In the genomic region with DNA sequence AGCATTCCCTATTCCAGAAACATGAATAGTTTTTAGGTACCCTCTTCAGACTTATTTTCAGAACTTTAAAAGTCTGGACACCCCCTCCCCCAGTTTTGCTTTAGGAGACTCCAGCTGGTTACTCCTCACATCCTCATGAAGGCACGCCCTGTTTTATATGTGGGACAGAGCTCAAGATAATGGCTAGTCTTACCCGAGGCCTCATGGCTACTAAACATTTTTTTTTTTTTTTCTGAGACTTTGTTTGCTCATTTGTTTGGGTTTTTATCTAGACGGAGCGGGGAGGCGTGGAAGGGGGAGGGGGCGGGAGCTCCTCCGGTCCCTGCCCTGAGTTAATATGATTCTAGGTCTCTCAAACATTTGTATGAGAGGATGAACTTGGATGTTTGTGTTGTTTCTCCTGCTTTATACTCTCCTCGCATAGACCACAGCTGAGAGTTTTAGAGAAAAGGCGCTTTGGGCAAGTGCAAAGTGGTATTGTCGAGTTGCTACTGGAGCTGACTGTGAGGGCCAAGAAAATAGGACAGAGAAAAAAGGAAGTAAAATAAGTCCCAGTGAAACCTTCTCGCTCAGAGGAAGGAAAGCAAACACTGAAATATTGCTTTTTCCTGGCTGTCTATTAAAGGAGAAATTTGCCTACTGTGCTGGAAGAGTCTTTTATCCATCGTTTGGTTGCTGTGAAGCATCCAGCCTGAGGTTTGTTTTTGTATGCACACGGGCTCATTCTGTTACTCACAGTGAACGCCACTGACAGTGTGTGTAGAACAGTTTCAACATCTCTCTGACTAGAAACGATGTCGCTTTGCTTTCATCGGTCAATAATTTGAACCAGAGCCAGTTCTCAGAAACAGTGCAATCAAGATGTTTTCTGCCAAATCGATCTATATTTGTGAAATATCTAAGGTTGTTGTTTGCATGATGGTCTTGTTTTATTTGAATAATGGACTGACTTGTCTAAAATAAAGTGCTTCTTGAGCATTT, we compare ENCODE assay signal across 8 mouse cellular contexts. TPM values are rescaled to one million over a fixed set of nuclear protein-coding genes. Genes with fewer than 3 reads are reported as not detected.
A peak's percentile ranks its signal among the peaks of the same experiment; 100 is the strongest.
DNase-seq lines count a peak whose midpoint lies in the region; ATAC-seq and TF ChIP-seq lines count a peak whose summit lies in the region.

No protein-coding gene starts in this region.

- no peak for ATAC-seq in neural tube, embryonic 12.5 days (ENCODE audit: low FRiP score, low read depth)
- ATAC-seq in liver, embryonic 11.5 days (replicated peaks; ENCODE audit: low FRiP score): peak; percentile 31; the same call in 1 of the 2 replicates
- no peak for ATAC-seq in stomach, postnatal 0 days (ENCODE audit: low FRiP score, low TSS enrichment)
- no peak for ATAC-seq in megakaryocyte progenitor cell, adult 5-6 weeks (replicated peaks; ENCODE audit: poor library complexity)

- no peaks in the 10 kb centered on the region for H3K36me3 ChIP-seq in neural tube, embryonic 12.5 days
- no peaks in the 10 kb centered on the region for H3K36me3 ChIP-seq in liver, embryonic 11.5 days (ENCODE audit: control insufficient read depth, insufficient read depth, low read length)
- no peaks in the 10 kb centered on the region for H3K36me3 ChIP-seq in stomach, postnatal 0 days (ENCODE audit: control insufficient read depth, insufficient read depth, low read length)

- H3K27ac ChIP-seq in neural tube, embryonic 12.5 days: no peak overlapping the region
- H3K27ac ChIP-seq in liver, embryonic 11.5 days (ENCODE audit: low read depth, low read length): no peak overlapping the region
- no peak overlapping the region for H3K27ac ChIP-seq in stomach, postnatal 0 days (replicated peaks)

- no peak for TF ChIP-seq CTCF in stomach, postnatal 0 days (IDR thresholded peaks at IDR 0.05; ENCODE audit: low read depth)

- no peak overlapping the region for H3K9ac ChIP-seq in neural tube, embryonic 12.5 days
- H3K9ac ChIP-seq in liver, embryonic 11.5 days (ENCODE audit: low read depth, low read length): no peak overlapping the region
- H3K9ac ChIP-seq in stomach, postnatal 0 days (ENCODE audit: low read length): no peak overlapping the region

- TF ChIP-seq EP300 in stomach, postnatal 0 days (optimal IDR thresholded peaks at IDR 0.05): no peak

- peak; percentile 19 to 36 for DNase-seq in frontal cortex, adult 2 months (ENCODE audit: extremely low spot score in 1 of 2, low spot score in 1 of 2)
- no peak for DNase-seq in frontal cortex, postnatal 10 days (ENCODE audit: low spot score in 2 of 2)
- no peak for DNase-seq in neural tube, embryonic 10.5 days (ENCODE audit: extremely low spot score, low spot score)
- DNase-seq in liver, embryonic 11.5 days (ENCODE audit: low spot score): no peak
- no peak for DNase-seq in stomach, postnatal 0 days (ENCODE audit: low spot score)
- DNase-seq in right cerebral cortex, postnatal 25 days: no peak

- 58% methylated on average over 18 of the region's 18 CpGs for WGBS in neural tube, embryonic 12.5 days
- WGBS in liver, embryonic 11.5 days: 48% methylated on average over 18 of the region's 18 CpGs
- 37% methylated on average over 18 of the region's 18 CpGs for WGBS in stomach, postnatal 0 days

- peak overlapping the region; percentile 12; the same call in 1 of the 2 replicates for H3K4me2 ChIP-seq in neural tube, embryonic 12.5 days (replicated peaks)
- peak overlapping the region; percentile 36 for H3K4me2 ChIP-seq in liver, embryonic 11.5 days
- H3K4me2 ChIP-seq in stomach, postnatal 0 days (replicated peaks; ENCODE audit: low read depth): peak overlapping the region; percentile 37

- H3K4me1 ChIP-seq in neural tube, embryonic 12.5 days: no peaks in the 10 kb centered on the region; the same call in 1 of the 2 replicates
- H3K4me1 ChIP-seq in liver, embryonic 11.5 days (replicated peaks; ENCODE audit: control insufficient read depth, insufficient read depth, low read length): peaks cover 3% of the 10 kb centered on the region; the same call in 1 of the 2 replicates
- no peaks in the 10 kb centered on the region for H3K4me1 ChIP-seq in stomach, postnatal 0 days (replicated peaks; ENCODE audit: control insufficient read depth, insufficient read depth)

- H3K27me3 ChIP-seq in neural tube, embryonic 12.5 days (replicated peaks): no peaks in the 10 kb centered on the region
- H3K27me3 ChIP-seq in liver, embryonic 11.5 days (replicated peaks; ENCODE audit: control insufficient read depth, insufficient read depth, low read length): no peaks in the 10 kb centered on the region
- H3K27me3 ChIP-seq in stomach, postnatal 0 days (ENCODE audit: control insufficient read depth, insufficient read depth, low read length): no peaks in the 10 kb centered on the region

- H3K4me3 ChIP-seq in neural tube, embryonic 12.5 days: no peak overlapping the region
- no peak overlapping the region for H3K4me3 ChIP-seq in liver, embryonic 11.5 days (ENCODE audit: low read depth, low read length)
- H3K4me3 ChIP-seq in stomach, postnatal 0 days (ENCODE audit: low read depth, low read length): no peak overlapping the region

- no peaks in the 10 kb centered on the region for H3K9me3 ChIP-seq in neural tube, embryonic 12.5 days
- no peaks in the 10 kb centered on the region for H3K9me3 ChIP-seq in liver, embryonic 11.5 days (ENCODE audit: control insufficient read depth, low read length)
- no peaks in the 10 kb centered on the region for H3K9me3 ChIP-seq in stomach, postnatal 0 days (ENCODE audit: control insufficient read depth, low read length)

RNA-seq across cellular contexts. Expression of gene Arhgap5, which starts 29.5 kb away (rescaled TPM):
- polyA plus RNA-seq in frontal cortex, adult 2 months (2012; rRNA removed): 51.8 and 54.2 TPM in 2 replicates
- 41.1 and 45.3 TPM in 2 replicates for polyA plus RNA-seq in neural tube, embryonic 12.5 days (2016; fragmentation: Nextera tagmentation; extraction: Ambion mirVana)
- 28.6 and 29.7 TPM in 2 replicates for polyA plus RNA-seq in liver, embryonic 11.5 days (2014; fragmentation: Nextera tagmentation; extraction: Ambion mirVana)
- polyA plus RNA-seq in stomach, postnatal 0 days (2015; fragmentation: Nextera tagmentation; extraction: Ambion mirVana): 24.8 and 25.5 TPM in 2 replicates
- 11.2 and 12.7 TPM in 2 replicates for total RNA-seq in megakaryocyte progenitor cell, adult 5-6 weeks (2015)
- 8.1 and 10.0 TPM in 2 replicates for total RNA-seq in megakaryocyte progenitor cell, adult 5-6 weeks (2017)

Comparison
In these comparisons a context has a peak if more than half of its experiments do, and no peak if none do; other contexts are left out.
1. DNase-seq: peak in frontal cortex, adult 2 months (2 of 2); none in frontal cortex, postnatal 10 days (0 of 2), neural tube, embryonic 10.5 days (single experiment), liver, embryonic 11.5 days (single experiment), stomach, postnatal 0 days (single experiment) and right cerebral cortex, postnatal 25 days (single experiment).
2. Peak in every context shown above with its lines, with median percentiles within 50 percentile points of each other: H3K4me2 ChIP-seq.